Mouse (Mus musculus) testis, adult 2 months (tissue): ENCODE data around the gene Pcdh17.

Source experiments
- CTCF ChIP-seq: fragments of 200-500 bp; IDR thresholded peaks from 2 replicates; pipeline ENCODE4 v1.5.1; 2012; ENCODE audit warnings: low read depth, mild to moderate bottlenecking, inconsistent platforms, low read length, moderate library complexity; ENCODE audit not compliant: control insufficient read depth, insufficient read depth, insufficient replicate concordance
- POLR2A ChIP-seq: fragments of 200-500 bp; IDR thresholded peaks from 2 replicates; pipeline ENCODE4 v1.6.1; 2012; ENCODE audit warnings: low read depth, mild to moderate bottlenecking, inconsistent platforms, low read length, moderate library complexity; ENCODE audit not compliant: control insufficient read depth

DNA sequence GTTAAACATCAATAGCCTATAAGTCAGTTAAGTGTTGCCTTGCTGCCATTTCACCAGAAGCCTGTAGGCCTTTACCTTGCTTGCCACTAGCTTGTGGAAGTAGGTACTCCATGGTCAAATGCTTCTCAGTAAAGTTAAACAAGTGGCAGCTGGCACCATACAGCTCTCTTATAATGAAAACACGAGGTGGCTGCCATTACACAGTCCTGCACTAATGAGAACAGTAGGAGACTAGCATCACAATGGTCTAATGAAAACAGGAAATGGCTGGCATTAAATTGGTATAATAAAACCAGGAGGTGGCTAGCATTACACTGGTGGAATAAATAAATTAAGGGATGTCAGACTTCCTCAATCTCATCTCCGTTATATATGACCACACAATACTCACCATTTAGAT is 102.6 kb downstream of the Pcdh17 start:
- TF ChIP-seq POLR2A: no peak
- no peak for TF ChIP-seq CTCF
